Mouse (Mus musculus): ENCODE measurements around the gene Thap3. TPM values are rescaled to one million over a fixed set of nuclear protein-coding genes. Genes with fewer than 3 reads are reported as not detected.

Gene Thap3
- total RNA-seq, 2 experiments from 2014 or later: 34.1 to 34.4 TPM

Other genes starting within 250 kb of the Thap3 start
- 10 to 100 TPM; 71.6 to 82.8 TPM for gene Camta1, start 127.1 kb downstream of the Thap3 start, total RNA-seq (2021)
- 10 to 100 TPM; 72.1 to 72.3 TPM for gene Dnajc11, start 55.3 kb downstream of the Thap3 start, total RNA-seq (2021)
- 1 to 10 TPM; 6.5 to 9.5 TPM for gene Phf13, start 7.3 kb upstream of the Thap3 start, total RNA-seq (2021)
- gene Klhl21, start 19.8 kb upstream of the Thap3 start, total RNA-seq (2021): 10 to 100 TPM; 28.9 to 29.3 TPM
- 1 to 10 TPM; 3.2 to 4.7 TPM for gene Zbtb48, start 38.7 kb upstream of the Thap3 start, total RNA-seq (2021)
- 1 to 10 TPM; 1.1 to 1.3 TPM for gene Tas1r1, start 49.6 kb upstream of the Thap3 start, total RNA-seq (2021)
- 10 to 100 TPM in 1 of 2 experiments, 1 to 10 TPM in 1; 8.7 to 12.9 TPM for gene Nol9, start 50.3 kb upstream of the Thap3 start, total RNA-seq (2021)
- 10 to 100 TPM; 14.7 to 22.0 TPM for gene Plekhg5, start 83.5 kb upstream of the Thap3 start, total RNA-seq (2021)
- gene Tnfrsf25, start 126.9 kb upstream of the Thap3 start, total RNA-seq (2021): 1 to 10 TPM in 1 of 2 experiments, under 1 TPM in 1; 0.82 to 2.9 TPM
- 1 to 10 TPM; 1.1 to 1.2 TPM for gene Espn, start 163.4 kb upstream of the Thap3 start, total RNA-seq (2021)
- not detected for gene Hes2, start 169.9 kb upstream of the Thap3 start, total RNA-seq (2021)
- 10 to 100 TPM; 11.9 to 14.1 TPM for gene Acot7, start 189.1 kb upstream of the Thap3 start, total RNA-seq (2021)